Mouse (Mus musculus) intestine, embryonic 16.5 days (tissue): ENCODE results near the gene Rfx4. TPM values are rescaled to one million over a fixed set of nuclear protein-coding genes. Genes with fewer than 3 reads are reported as not detected.

ENCODE experiments used
- ATAC-seq: fragments of 200-750 bp; cut with Nextera tagmentation; 2 replicates; pipeline ENCODE4 v1.8.0; 2017; ENCODE audit warnings: moderate TSS enrichment, moderate library complexity
- H3K27ac ChIP-seq: fragments of 300-500 bp; sonication (generic); 2 replicates; pipeline ENCODE4 v1.5.1; 2014; ENCODE audit warnings: mild to moderate bottlenecking, low read length
- H3K27me3 ChIP-seq: fragments of 300-500 bp; sonication (generic); replicated peaks from 2 replicates; pipeline ENCODE4 v1.6.1; 2014; ENCODE audit warnings: low read length, control low read depth, mixed read lengths; ENCODE audit not compliant: control insufficient read depth, insufficient read depth
- H3K36me3 ChIP-seq: fragments of 300-500 bp; sonication (generic); 2 replicates; pipeline ENCODE4 v1.6.1; 2014; ENCODE audit warnings: low read length, control low read depth; ENCODE audit not compliant: control insufficient read depth, insufficient read depth
- H3K4me1 ChIP-seq: fragments of 300-500 bp; sonication (generic); 2 replicates; pipeline ENCODE4 v1.6.1; 2014; ENCODE audit warnings: low read length, control low read depth, mixed read lengths; ENCODE audit not compliant: control insufficient read depth, insufficient read depth
- H3K4me2 ChIP-seq: fragments of 300-500 bp; sonication (generic); 2 replicates; pipeline ENCODE4 v1.6.1; 2014; ENCODE audit warnings: low read depth, low read length, control low read depth
- H3K4me3 ChIP-seq: fragments of 300-500 bp; sonication (generic); 2 replicates; pipeline ENCODE4 v1.5.1; 2014; ENCODE audit warnings: mild to moderate bottlenecking, low read length
- H3K9ac ChIP-seq: fragments of 300-500 bp; sonication (generic); 2 replicates; pipeline ENCODE4 v1.6.1; 2014; ENCODE audit warnings: low read depth, low read length
- H3K9me3 ChIP-seq: fragments of 300-500 bp; sonication (generic); 2 replicates; pipeline ENCODE4 v1.6.1; 2016; ENCODE audit warnings: low read length, control low read depth; ENCODE audit not compliant: control insufficient read depth
- WGBS: fragments of 180-500 bp; shearing (Covaris S2); extraction: QIAGEN DNeasy Blood & Tissue Kit; methylation state at CpG from one replicate; pipeline ENCODE4 v1.1.7; 2014; 5-methylcytosine and 5-hydroxymethylcytosine counted together
- polyA plus RNA-seq: library from polyadenylated mRNA; unstranded; fragments of >200 nt; fragmentation: Nextera tagmentation; extraction: Ambion mirVana; gene quantifications from 2 replicates; pipeline ENCODE4 v1.2.1, GENCODE M21; 2015

Rfx4 gene
- polyA plus RNA-seq, 1 experiment from 2014 or later: not detected

- peaks cover 41% of the 10 kb centered on the region for H3K4me1 ChIP-seq
- peaks cover 88% of the 10 kb centered on the region for H3K27me3 ChIP-seq
- no peaks in the 10 kb centered on the region for H3K36me3 ChIP-seq
- H3K9me3 ChIP-seq: no peaks in the 10 kb centered on the region
- no peak for ATAC-seq
- 2% methylated on average over 66 of the region's 66 CpGs for WGBS
- peak overlapping the region; percentile 33 for H3K4me3 ChIP-seq
- H3K27ac ChIP-seq: no peak overlapping the region
- peak overlapping the region; percentile 38 for H3K4me2 ChIP-seq
- no peak overlapping the region for H3K9ac ChIP-seq
These were observed 744 bp upstream of the Rfx4 start for GRCm38 (mm10) chr10:84754851-84755785.

GRCm38 (mm10) chr10:84756435-84757095, 703 bp downstream of the Rfx4 start:
- Histone ChIP-seq H3K9ac (no peak overlapping the region), H3K27me3 (peaks cover 89% of the 10 kb centered on the region), H3K9me3 (no peaks in the 10 kb centered on the region), H3K4me2 (peak overlapping the region; percentile 62), H3K4me3 (peak overlapping the region; percentile 42), H3K27ac (no peak overlapping the region), H3K36me3 (no peaks in the 10 kb centered on the region), H3K4me1 (peaks cover 44% of the 10 kb centered on the region)
- WGBS: under 1% methylated on average over 42 of the region's 42 CpGs
- no peak for ATAC-seq

GRCm38 (mm10) chr10:84757426-84758199, 1.8 kb downstream of the Rfx4 start:
- Histone ChIP-seq H3K9me3 (no peaks in the 10 kb centered on the region), H3K4me3 (peak overlapping the region; percentile 11; the same call in 1 of the 2 replicates), H3K9ac (no peak overlapping the region), H3K27me3 (peaks cover 84% of the 10 kb centered on the region), H3K4me1 (peaks cover 44% of the 10 kb centered on the region), H3K27ac (no peak overlapping the region), H3K36me3 (no peaks in the 10 kb centered on the region), H3K4me2 (no peak overlapping the region; the same call in 1 of the 2 replicates)
- 7% methylated on average over 22 of the region's 22 CpGs for WGBS
- peak; percentile 91 for ATAC-seq

- no peaks in the 10 kb centered on the region for H3K9me3 ChIP-seq
- no peak overlapping the region for H3K4me3 ChIP-seq
- H3K36me3 ChIP-seq: no peaks in the 10 kb centered on the region
- H3K4me2 ChIP-seq: no peak overlapping the region
- H3K9ac ChIP-seq: no peak overlapping the region
- peaks cover 79% of the 10 kb centered on the region for H3K27me3 ChIP-seq
- peaks cover 44% of the 10 kb centered on the region for H3K4me1 ChIP-seq
- H3K27ac ChIP-seq: no peak overlapping the region
- no peak for ATAC-seq
- WGBS: 9% methylated on average over 5 of the region's 5 CpGs
These were observed 2.3 kb downstream of the Rfx4 start for GRCm38 (mm10) chr10:84758200-84758468.

- WGBS: 4% methylated on average over 51 of the region's 51 CpGs
- peak overlapping the region; percentile 34; the same call in 1 of the 2 replicates for H3K4me2 ChIP-seq
These were observed 2.9 kb downstream of the Rfx4 start for GRCm38 (mm10) chr10:84758483-84759431.

GRCm38 (mm10) chr10:84759511-84760117, 3.8 kb downstream of the Rfx4 start:
- 11% methylated on average over 16 of the region's 16 CpGs for WGBS
- Histone ChIP-seq H3K4me1 (peaks cover 41% of the 10 kb centered on the region), H3K36me3 (no peaks in the 10 kb centered on the region), H3K27ac (no peak overlapping the region), H3K9ac (0 out of 2 replicates have a peak overlapping the region, but pooled peaks have one; percentile 27), H3K27me3 (peaks cover 68% of the 10 kb centered on the region), H3K4me2 (peak overlapping the region; percentile 57; the same call in 1 of the 2 replicates), H3K9me3 (no peaks in the 10 kb centered on the region), H3K4me3 (peak overlapping the region; percentile 38; the same call in 1 of the 2 replicates)
- no peak for ATAC-seq

More at GRCm38 (mm10) chr10:84758483-84759431, 2.9 kb downstream of the Rfx4 start:
- Histone ChIP-seq H3K4me1 (peaks cover 44% of the 10 kb centered on the region), H3K36me3 (no peaks in the 10 kb centered on the region), H3K9me3 (no peaks in the 10 kb centered on the region), H3K4me3 (peak overlapping the region; percentile 18), H3K9ac (no peak overlapping the region), H3K27me3 (peaks cover 74% of the 10 kb centered on the region), H3K27ac (no peak overlapping the region)
- no peak for ATAC-seq

GRCm38 (mm10) chr10:84760118-84761111, 4.6 kb downstream of the Rfx4 start:
- H3K9ac ChIP-seq: 0 out of 2 replicates have a peak overlapping the region, but pooled peaks have one; percentile 27
- peak overlapping the region; percentile 57 for H3K4me2 ChIP-seq
- H3K27ac ChIP-seq: no peak overlapping the region
- WGBS: 7% methylated on average over 46 of the region's 46 CpGs
- ATAC-seq: 0 out of 2 replicates have a peak, but pooled peaks have one; percentile 13
- H3K9me3 ChIP-seq: no peaks in the 10 kb centered on the region
- peaks cover 60% of the 10 kb centered on the region for H3K27me3 ChIP-seq
- peaks cover 34% of the 10 kb centered on the region for H3K4me1 ChIP-seq
- peak overlapping the region; percentile 38 for H3K4me3 ChIP-seq
- no peaks in the 10 kb centered on the region for H3K36me3 ChIP-seq
